Mouse (Mus musculus): ENCODE data around the gene Coa7.
A peak's percentile ranks its signal among the peaks of the same experiment; 100 is the strongest.

The Coa7 gene

DNA sequence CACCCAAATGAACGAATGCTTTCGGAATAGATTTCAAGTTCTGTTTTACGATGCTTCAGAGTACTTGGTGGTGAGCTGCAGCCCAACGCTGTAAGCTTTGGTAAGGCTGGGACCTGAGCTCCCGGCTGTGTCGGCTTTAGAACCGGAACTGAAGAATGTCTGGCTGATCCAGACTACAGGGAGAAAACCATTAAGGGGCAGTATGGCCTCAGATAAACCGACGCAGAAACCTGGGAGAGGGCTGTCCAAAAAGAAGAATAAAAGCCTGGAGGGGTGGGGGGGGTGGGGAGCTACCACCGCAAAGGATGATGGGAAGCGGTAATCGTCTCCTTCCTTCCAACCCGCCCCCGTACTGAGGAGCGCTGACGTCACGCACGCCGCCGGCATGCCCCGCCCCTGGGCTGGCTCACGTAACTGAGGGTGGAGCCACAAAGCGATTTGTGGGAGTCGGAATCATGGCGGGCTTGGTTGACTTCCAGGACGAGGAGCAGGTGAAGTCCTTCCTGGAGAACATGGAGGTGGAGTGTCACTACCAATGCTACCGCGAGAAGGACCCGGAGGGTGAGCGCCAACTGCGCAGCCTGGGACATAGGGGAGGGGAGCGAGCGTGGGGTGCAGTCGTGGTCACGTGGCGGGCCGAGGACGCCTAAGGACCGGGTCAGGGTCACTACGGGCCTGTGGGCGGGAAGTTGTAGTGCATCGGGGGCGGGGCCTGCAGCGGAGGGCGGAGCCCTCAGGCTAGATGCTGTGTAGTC, at the start of gene Coa7:
Coa7 (plus strand) TSS at position 411 of the 755 bp plus-strand sequence.
- DNase-seq (ENCODE audit: low spot score in 2 of 2), result peak; percentile 93

DNA sequence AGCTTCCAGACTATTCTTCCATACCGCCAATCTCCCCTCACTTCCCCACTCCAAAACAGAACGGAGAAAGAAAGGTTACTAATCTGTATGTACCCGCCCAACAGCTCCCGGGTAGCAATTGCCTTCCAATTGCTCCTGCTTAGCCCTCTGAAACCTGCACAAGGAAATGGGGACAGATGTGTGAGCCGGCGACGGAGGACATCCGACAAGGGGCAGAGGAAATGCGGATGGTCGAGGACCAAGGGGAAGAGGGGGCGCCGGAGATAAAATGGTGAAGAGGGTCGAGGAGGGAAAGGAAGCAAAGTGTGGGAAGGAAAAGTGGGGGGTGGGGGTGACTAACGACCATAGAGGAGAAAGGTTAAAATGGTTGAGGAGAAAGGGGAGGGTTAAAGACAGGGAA, 27.7 kb upstream of the Coa7 start:
- peak in 1 of 2 experiments; percentile 6 for DNase-seq (ENCODE audit: low spot score in 2 of 2)

DNA sequence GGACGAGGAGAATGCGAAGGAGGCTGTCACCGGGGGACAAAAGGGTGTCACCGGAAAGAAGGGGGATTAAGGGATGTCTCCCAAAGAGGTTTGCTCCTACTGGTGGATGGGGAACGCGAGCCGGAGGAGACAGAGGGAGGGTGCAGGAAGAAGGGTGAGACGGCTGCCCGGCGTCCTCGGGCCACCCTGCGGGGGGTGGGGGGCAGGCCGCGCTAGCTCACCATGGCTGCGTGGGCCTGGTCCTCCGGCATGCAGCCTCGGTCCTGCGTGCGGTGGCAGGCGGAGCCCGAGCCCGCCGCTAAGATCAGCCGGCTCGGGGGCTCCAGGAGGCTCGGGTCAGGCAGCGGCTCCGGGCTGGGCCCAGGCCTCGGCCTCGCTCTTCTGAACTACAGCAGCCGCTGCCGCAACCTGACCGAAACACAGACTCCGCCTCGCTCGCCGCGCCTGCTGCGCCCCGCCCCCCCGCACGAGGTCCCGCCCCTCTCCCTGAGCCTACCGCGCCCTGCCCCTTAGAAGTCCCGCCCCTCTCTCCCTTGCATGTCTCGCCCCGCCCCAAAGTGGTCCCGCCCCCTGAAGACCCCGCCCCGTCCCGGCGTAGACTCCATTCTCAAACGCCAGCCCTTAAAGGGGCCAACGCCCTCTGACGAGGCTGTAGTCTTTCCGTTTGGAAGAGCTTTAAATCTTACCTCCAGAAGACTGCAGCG, 27.1 kb upstream of the Coa7 start, which contains the start of gene Zyg11b:
Zyg11b (minus strand) TSS at position 427 of the 704 bp plus-strand sequence.
- DNase-seq (ENCODE audit: low spot score in 2 of 2), result peak; percentile 85 to 86

DNA sequence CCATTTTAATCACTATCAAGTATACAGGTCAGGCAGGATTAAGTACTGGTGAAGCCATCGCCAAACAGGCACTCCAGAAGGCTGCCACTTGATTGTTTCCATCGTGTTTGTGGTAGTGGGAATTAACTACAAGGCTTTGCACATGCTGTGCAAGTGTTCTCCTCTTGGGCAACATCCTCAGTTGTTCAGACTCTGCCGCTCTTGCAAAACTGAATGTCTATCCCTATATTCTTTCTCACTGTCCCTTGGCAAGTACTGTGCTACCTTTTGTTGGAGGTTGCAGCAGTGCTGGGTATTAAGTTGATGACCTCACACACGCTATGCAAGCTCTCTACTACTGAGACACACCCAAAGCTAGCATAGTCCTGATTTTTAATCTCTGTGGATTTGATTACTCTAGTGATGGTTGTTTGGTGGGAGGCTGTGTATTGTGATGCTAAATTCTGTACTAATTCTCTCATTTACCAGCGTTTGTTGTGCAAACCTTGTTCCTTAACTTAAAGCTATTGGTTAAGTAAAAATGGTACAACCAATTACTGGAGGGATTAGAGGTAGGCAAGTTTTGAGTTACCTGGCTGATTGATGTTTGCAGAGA, 25.5 kb upstream of the Coa7 start:
- no peak for DNase-seq (ENCODE audit: low spot score in 2 of 2)

DNA sequence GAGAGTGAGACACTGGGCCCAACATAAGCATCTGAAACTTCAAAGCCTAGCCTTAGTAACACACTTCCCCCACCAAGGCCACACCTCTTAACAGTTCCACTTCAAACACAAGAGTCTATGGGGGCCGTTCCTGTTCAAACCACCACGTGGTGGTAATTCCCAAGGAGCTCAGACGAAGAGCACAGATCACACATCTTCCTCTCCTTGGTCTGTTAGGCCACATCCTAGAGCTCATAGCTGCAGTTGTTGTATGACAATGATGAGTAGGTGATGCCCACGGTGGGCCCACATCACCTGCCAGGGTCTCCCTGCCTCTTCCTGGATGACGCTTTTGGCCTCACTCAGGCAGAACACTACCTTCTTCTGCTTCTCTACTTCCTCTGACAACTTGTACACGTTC, 17.2 kb upstream of the Coa7 start:
- peak; percentile 73 to 76 for DNase-seq (ENCODE audit: low spot score in 2 of 2)

DNA sequence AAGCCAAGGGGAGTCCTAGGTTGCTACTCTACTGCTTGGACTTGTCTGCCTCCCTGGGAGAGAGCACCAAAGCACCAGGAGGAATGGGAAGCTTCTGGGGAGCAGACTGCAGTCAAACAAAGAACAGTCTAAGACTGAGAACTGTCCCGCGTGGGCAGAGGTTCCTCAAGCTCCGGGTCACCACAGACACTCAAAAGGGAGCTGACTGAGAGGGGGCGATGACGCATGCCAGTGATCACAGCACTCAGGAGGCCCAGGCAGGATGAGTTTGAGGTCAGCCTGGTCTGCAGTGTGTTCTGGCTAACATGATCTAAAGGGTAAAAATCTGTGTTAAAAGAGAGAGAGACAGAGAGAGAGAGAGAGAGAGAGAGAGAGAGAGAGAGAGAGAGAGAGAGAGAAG, 13.9 kb upstream of the Coa7 start:
- DNase-seq (ENCODE audit: low spot score in 2 of 2), result peak; percentile 32 to 40

DNA sequence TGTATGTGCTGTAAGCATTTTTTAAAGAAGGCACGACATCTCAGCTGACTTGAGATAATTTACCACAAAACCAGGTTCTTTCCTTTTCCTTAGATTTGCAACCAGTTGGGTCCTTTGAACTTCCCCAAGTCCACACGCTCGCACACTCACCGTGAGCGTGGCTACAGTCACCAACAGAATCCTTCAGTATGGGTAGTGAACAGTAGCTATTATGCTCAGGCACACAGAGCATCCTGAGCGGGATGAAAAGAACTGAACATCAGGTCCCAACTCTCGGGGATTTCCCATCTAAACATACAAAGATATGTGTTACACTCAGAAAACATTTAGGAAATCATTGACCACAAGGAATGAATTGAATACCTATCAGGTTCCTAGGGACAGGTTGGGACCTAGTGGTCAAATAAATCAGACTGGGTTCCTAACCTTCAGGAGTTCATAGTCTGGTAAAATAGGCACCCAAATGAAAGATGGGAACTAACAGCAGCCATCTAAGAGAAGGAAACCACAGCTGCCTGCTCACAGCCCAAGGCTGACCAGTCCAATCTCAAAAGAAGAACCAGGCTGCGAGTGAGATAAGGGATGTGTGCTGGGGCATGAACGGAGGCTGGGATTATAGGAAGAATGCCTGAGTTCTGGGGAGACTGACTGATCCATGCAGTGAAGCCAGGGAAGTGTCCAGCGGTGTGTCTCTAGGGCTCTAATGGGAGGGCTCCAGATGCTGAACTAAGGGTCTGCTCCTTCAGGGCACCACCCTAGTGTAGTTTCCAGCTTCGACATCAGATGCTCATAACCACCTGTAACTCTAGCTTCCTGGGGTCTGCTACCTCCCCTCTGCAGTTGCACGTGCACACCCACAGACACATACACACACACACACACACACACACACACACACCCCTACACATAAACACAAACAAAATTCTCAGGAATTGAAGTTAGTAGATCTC, 10.0 kb upstream of the Coa7 start:
- no peak for DNase-seq (ENCODE audit: low spot score in 2 of 2)

DNA sequence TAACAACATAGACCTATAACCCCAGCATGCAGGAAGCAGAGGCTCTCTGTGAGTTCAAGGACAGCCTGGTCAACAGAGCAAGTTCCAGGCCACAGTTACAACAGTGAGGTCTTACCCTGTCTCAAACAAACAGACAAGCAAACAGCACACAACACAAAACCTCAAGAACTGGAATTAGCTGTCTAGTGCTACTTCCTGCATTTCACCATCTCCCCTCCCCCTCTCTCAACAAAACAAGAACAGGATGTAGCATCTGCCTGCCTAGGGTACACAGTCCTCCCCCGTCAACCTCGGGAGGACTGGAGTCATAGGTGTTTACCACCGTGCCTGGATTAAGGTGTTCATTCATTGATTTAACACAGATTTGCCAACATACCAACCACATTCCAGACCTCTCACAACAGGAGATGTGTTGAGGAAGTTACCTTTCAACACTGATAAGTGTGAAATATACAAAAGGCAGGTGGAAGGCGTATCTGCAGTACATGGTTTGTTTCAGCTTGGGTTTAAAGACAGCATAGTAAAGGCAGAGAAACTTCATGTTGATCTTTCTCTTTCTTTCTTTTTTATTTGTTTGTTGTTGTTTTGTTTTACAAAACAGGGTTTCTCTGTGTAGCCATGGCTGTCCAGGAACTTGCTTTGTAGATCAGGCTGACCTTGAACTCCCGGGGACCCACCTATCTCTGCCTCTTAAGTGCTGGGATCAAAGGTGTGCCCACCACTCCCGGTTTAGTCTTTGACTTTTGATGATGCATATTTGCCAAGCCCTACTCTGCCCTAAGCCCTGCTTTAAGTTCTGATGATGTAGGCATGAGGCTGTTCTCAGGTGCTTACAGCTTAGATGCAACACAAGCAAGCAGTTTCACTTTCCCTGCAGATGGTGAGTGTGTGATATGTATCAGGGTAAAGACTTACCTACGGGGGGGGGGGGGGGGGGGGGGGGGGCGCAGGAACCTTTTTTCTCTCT, 9.0 kb upstream of the Coa7 start:
- DNase-seq (ENCODE audit: low spot score in 2 of 2), result peak; percentile 82 to 84

DNA sequence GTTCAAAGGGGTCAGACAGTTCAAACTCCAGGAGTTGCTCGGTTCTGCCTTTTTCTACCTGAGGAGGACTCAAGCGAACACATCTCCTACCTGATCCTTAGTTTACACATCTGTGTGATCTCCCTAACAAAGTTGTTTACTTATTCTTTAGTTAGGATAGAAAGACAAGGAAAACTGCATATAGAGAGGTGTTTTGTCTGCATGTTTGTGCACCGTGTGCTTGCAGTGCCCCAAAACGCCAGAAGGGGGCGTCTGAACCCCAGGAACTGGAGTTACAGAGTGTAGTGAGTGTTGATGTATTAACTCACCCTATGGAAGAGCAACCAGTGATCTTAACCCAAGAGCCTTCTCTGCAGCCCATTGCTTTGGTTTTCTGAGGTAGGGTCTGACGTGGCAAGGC, 8.2 kb upstream of the Coa7 start:
- DNase-seq (ENCODE audit: low spot score in 2 of 2), result no peak

DNA sequence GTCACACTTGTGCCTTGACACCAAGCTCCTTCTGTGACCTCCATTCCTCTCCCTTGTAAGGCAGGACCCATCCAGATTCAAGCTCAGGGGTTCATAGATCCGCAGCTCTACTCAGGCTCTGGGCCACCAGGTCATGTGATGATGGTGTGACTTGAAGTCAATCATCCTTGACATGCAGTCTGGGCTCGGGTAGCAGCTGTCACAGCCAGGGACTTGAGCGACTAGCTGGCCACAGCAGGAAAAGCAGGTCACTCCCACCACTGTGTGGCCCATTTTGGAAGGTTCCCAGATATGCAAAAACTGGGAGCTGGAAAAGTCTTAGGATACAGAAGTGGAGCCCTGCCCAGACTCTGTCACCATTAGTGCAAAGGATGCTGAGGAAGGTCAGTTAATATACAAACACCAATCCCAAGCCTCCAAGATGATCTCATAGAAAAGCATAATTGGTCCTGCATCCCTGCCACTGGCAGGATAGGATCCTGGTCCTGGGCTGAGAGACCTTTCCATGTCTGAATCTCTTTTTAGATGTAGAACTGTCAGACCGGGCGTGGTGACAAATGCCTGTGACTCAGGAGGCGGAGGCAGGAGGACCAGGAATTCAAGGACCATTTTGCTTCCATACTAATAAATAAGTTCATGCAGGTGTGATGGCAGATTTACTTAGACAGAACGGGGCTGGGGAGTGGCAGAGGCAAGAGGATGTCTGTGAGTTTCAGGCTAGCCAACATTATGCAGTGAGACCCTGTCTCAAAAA, 7.1 kb upstream of the Coa7 start:
- peak; percentile 41 to 55 for DNase-seq (ENCODE audit: low spot score in 2 of 2)

DNA sequence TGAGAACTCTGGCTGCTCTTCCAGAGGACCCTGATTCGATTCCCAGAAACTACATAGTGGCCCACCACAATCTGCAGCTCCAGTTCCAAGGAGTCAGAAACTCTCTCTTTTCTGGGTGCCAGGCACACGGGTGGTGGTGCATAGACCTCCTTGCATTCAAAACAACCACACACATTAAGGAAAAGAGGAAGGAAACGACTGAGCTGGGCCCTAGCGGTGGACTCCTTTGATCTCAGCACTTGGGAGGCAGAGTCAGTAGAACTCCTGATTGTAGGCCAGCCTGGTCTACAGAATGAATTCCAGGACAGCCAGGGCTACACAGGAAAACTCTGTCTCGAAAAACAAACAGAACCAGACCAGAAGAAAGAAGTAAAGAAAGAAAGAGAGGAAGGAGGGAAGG, 4.4 kb upstream of the Coa7 start:
- DNase-seq (ENCODE audit: low spot score in 2 of 2), result peak in 1 of 2 experiments; percentile 18

DNA sequence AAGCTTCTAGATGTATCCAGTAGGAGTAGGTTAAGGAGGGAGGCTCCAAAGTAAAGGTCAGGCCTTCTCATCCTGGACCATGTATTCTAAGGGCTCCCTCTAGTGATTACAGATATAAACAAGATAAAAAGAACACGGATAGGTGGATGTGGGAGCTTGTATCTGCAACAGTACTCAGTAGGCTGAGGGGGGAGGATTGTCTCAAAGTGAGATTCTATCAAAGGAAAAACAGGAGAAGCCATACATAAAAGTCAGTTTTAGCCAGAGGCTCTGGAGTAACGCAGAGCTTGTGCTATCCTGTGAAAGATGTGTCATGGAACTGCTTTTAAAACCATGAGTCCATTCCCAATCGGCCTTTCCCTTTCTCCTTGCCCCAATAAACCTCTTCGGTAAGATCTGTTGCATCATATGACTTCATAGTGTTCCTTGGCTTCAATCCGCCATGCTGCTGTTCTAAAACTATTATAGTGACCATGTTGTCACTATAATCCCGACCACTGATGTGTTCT, 815 bp upstream of the Coa7 start:
- no peak for DNase-seq (ENCODE audit: low spot score in 2 of 2)

DNA sequence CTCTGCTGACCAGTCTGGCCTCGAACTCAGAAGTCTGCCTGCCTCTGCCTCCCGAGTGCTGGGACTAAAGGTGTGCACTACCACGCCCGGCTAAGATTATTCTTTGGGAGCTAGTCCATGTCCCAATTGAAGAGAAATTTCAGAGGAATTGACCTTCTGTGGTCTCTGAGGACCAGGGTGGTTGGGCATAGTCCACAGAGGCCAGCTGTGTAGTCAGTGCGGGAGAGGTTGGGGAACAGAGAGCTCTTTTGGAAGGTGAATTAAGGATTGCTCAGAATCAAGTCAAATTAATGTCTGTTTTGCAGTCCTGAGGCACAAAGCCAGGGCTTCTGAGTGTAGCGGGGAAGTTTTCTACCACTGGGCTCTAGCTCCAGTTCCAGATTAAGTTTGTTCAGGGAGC, 1.9 kb downstream of the Coa7 start:
- DNase-seq (ENCODE audit: low spot score in 2 of 2), result no peak

DNA sequence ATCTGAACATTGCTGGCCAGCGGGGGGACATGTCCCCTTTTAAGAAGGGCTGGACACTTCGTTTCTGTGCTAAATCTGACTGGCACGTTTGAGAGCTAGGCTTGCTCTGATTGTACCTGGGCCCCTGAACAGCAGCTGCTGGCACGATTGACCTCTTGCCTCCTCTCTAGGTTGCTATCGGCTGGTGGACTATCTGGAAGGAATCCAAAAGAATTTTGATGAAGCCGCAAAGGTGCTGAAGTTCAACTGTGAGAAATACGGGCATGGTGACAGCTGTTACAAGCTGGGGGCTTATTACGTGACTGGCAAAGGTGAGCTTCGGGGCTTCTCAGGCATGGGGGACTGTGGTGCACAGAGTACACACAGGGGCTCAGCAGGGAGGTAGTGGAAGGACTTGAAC, 4.1 kb downstream of the Coa7 start:
- no peak for DNase-seq (ENCODE audit: low spot score in 2 of 2)

DNA sequence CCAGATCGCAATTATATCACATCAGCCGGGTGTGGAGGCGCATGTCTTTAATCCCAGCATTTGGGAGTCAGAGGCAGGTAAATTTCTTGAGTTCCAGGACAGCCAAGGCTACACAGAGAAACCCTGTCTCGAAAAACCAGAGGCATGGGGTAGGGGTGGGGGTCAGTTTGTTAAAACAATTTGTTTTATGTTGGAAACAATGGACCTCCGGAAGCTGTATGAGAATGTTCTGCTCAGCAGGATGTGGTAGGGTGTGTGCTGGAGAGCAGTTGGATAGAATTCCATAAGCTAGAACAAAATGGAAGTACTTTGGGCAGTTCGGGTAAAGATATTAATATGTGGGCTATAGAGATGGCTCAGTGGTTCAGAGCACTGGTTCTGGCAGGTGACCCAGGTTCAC, 7.5 kb downstream of the Coa7 start:
- DNase-seq (ENCODE audit: low spot score in 2 of 2), result no peak

DNA sequence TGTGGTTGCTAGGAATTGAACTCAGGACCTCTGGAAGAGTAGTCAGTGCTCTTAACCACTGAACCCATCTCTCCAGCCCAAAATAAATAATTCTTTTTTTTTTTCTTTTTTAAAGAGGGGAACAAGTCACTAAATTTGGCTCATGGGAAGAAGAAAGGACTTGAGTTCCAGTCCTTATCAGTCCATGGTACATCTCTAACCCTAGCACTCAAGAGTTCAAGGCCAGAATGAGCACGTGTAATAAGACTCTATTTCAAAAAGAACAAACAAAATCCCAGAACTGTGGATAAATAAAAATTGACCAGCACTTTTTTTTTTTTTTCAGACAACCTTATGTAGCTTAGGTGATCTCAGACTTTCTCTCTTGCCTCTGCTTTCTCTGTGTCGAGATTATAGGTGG, 8.8 kb downstream of the Coa7 start:
- no peak for DNase-seq (ENCODE audit: low spot score in 2 of 2)

DNA sequence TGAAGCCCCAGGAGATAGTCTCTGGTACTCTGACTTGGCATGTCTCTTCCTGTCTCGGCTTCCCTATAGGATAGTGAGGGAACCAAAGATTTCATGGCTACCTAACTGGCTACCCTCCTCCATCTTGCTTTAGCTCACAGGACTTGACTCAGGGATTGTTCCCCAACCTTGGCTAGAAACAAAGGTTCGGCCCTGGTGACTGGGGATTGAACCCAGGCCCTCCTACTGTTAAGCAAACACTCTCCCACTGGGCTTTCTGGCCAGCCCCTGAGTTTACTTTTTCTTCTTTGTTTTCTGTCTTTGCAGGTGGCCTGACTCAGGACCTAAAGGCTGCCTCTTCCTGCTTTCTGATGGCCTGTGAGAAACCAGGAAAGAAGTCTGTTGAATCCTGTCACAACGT, 9.9 kb downstream of the Coa7 start:
- DNase-seq (ENCODE audit: low spot score in 2 of 2), result no peak

DNA sequence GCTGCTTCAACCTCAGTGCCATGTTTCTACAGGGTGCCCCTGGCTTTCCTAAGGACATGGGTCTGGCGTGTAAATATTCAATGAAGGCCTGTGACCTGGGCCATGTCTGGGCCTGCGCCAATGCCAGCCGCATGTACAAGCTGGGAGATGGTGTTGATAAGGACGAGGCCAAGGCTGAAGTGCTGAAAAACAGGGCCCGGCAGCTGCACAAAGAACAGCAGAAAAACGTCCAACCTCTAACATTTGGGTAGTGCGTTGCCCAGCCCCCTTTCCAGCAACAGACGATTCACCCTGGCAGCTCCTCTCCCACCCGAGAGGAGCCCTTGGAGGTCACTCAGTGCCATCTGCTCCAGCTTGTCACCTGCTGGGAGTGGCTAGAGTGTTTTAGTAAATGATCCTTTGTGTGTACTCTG, 10.4 kb downstream of the Coa7 start:
- no peak for DNase-seq (ENCODE audit: low spot score in 2 of 2)

DNA sequence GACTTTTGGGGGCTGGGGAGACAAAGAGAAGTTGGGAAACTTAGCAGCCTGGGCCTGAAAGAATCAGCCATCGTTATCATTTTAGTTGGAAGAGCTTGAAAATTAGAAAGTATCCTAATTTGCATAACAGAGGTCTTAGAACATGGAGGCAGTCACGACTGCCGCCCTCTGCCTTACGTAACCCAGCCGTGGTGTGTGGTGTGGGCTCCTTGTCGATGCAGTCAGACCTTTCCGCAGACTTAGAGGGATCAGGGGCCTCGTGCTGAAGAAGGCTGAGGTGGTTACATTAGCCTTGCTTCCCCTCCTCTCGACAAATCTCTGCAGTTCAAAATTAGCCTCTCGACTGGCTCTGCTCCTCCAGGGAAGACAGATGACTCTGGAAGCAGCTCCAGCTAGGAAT, 10.9 kb downstream of the Coa7 start:
- DNase-seq (ENCODE audit: low spot score in 2 of 2), result no peak

DNA sequence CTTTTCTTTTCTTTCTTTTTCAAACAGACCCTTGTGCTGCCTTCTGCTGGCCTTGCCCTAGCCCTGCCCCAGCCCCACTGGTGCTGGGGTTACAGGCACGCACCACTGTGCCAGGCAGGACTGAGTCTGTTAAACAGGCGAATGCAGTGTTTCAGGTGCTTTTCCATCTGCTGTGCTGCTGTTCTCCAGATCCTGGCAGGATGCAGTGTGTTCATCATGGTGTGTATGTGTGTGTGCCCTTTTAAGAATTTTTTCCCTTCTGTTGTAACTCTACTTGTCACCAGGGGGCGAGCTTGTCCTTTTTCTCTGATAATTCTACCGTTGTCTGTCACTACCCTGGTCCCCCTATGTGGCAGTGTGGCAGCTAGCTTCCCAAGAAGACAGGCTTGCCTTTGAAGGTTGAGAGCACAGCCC, 11.3 kb downstream of the Coa7 start:
- DNase-seq (ENCODE audit: low spot score in 2 of 2), result peak; percentile 41 to 48

Data from spleen, postnatal 36 days (tissue).